ENCODE assay signal across 8 mouse cellular contexts in genomic region chr5:108670785-108671184, GRCm38 (mm10). TPM values are rescaled to one million over a fixed set of nuclear protein-coding genes. Genes with fewer than 3 reads are reported as not detected.
A peak's percentile ranks its signal among the peaks of the same experiment; 100 is the strongest.
DNase-seq lines count a peak whose midpoint lies in the region; ATAC-seq and TF ChIP-seq lines count a peak whose summit lies in the region.

No protein-coding gene starts in this region.

- intact Hi-C loops in heart, adult 2 months (cut with DNase I), result loop anchor here (2.0 kb wide), 1 partner anchor 56 kb away; no protein-coding TSS in a partner anchor
- intact Hi-C loops in heart, postnatal 25 days (cut with DNase I), result loop anchor here (2.0 kb wide), 1 partner anchor 56 kb away; no protein-coding TSS in a partner anchor
- intact Hi-C loops in heart, postnatal 10 days (cut with DNase I), result loop anchor here (1.0 kb wide), 1 partner anchor 57 kb away; no protein-coding TSS in a partner anchor

- peak; percentile 59 for TF ChIP-seq CTCF in heart, adult 2 months (IDR thresholded peaks at IDR 0.05)
- TF ChIP-seq CTCF in liver, postnatal 0 days (IDR thresholded peaks at IDR 0.05; ENCODE audit: low read depth), result peak; percentile 81

- TF ChIP-seq POLR2A in heart, adult 2 months (IDR thresholded peaks at IDR 0.05; ENCODE audit: insufficient read depth, low read depth, low read length), result no peak

- no peaks in the 10 kb centered on the region for H3K36me3 ChIP-seq in heart, adult 2 months (ENCODE audit: control insufficient read depth, insufficient read depth, low read length)
- H3K36me3 ChIP-seq in liver, postnatal 0 days (replicated peaks; ENCODE audit: insufficient read depth, low read length), result peaks cover 25% of the 10 kb centered on the region

- no peak overlapping the region for H3K9ac ChIP-seq in heart, adult 2 months (ENCODE audit: low read depth, low read length)
- no peak overlapping the region for H3K9ac ChIP-seq in liver, postnatal 0 days (replicated peaks)

- peaks cover 2% of the 10 kb centered on the region for H3K4me1 ChIP-seq in heart, adult 2 months (ENCODE audit: control insufficient read depth, insufficient read depth, low read length)
- peaks cover 22% of the 10 kb centered on the region for H3K4me1 ChIP-seq in liver, postnatal 0 days (ENCODE audit: insufficient read depth)

- no peak overlapping the region for H3K4me3 ChIP-seq in heart, adult 2 months
- H3K4me3 ChIP-seq in liver, postnatal 0 days (ENCODE audit: low read depth, low read length), result no peak overlapping the region

- H3K27ac ChIP-seq in heart, adult 2 months, result no peak overlapping the region
- H3K27ac ChIP-seq in liver, postnatal 0 days (ENCODE audit: low read depth), result peak overlapping the region; percentile 55; the same call in 1 of the 2 replicates

- H3K9me3 ChIP-seq in liver, postnatal 0 days (ENCODE audit: low read length), result no peaks in the 10 kb centered on the region

- H3K4me2 ChIP-seq in liver, postnatal 0 days (ENCODE audit: low read depth, low read length), result no peak overlapping the region

- ATAC-seq in liver, postnatal 0 days, result no peak

- no peaks in the 10 kb centered on the region for H3K79me2 ChIP-seq in heart, adult 2 months (replicated peaks; ENCODE audit: control insufficient read depth, insufficient read depth, low read length)

- no peaks in the 10 kb centered on the region for H3K27me3 ChIP-seq in heart, adult 2 months (ENCODE audit: control insufficient read depth, insufficient read depth, low read length)
- H3K27me3 ChIP-seq in liver, postnatal 0 days (ENCODE audit: insufficient read depth, low read length), result no peaks in the 10 kb centered on the region

- no peak for TF ChIP-seq EP300 in heart, adult 2 months (IDR thresholded peaks at IDR 0.05; ENCODE audit: insufficient read depth, low read depth, low read length)
- no peak for TF ChIP-seq EP300 in liver, postnatal 0 days (IDR thresholded peaks at IDR 0.05; ENCODE audit: low read depth)

- no peak for DNase-seq in heart, adult 2 months
- DNase-seq in heart, postnatal 25 days (ENCODE audit: low spot score), result no peak
- peak; percentile 68 for DNase-seq in A20 (ENCODE audit: low read depth, low spot score)
- peak; percentile 22 for DNase-seq in T-cell, adult 2 months (ENCODE audit: low spot score)
- peak; percentile 34 to 59 for DNase-seq in heart, postnatal 10 days
- DNase-seq in liver, postnatal 0 days, result peak; percentile 82
- DNase-seq in thymus, postnatal 0 days (ENCODE audit: low spot score), result peak; percentile 55
- DNase-seq in cerebellum, adult 8-10 months, result no peak

RNA-seq across cellular contexts. Expression of gene Dgkq, which starts 1.3 kb away (rescaled TPM):
- total RNA-seq in heart, adult 2 months (2021), result 1 to 10 TPM; 5.0 to 6.6 TPM
- 9.2 and 15.6 TPM in 2 replicates for polyA plus RNA-seq in heart, adult 2 months (2012; rRNA removed)
- 10 to 100 TPM in 1 of 2 experiments, 1 to 10 TPM in 1; 8.4 to 10.1 TPM for total RNA-seq in heart, postnatal 25 days (2021)
- total RNA-seq in heart, postnatal 10 days (2021), result 10 to 100 TPM; 12.8 to 13.4 TPM
- polyA plus RNA-seq in liver, postnatal 0 days (2015; fragmentation: Nextera tagmentation; extraction: Ambion mirVana), result 2.5 TPM in 2 replicates
- polyA plus RNA-seq in thymus, postnatal 0 days (2015; fragmentation: Nextera tagmentation; extraction: Ambion mirVana), result 5.0 and 6.6 TPM in 2 replicates

RNA-seq across cellular contexts. Expression of gene Slc26a1, which starts 4.6 kb away (rescaled TPM):
- not detected for total RNA-seq in heart, adult 2 months (2021)
- polyA plus RNA-seq in heart, adult 2 months (2012; rRNA removed), result 0.06 and 0.12 TPM in 2 replicates
- total RNA-seq in heart, postnatal 25 days (2021), result not detected
- under 1 TPM in 1 of 2 experiments, not detected in 1; 0.17 TPM for total RNA-seq in heart, postnatal 10 days (2021)
- 25.8 and 33.4 TPM in 2 replicates for polyA plus RNA-seq in liver, postnatal 0 days (2015; fragmentation: Nextera tagmentation; extraction: Ambion mirVana)
- polyA plus RNA-seq in thymus, postnatal 0 days (2015; fragmentation: Nextera tagmentation; extraction: Ambion mirVana), result 0.14 and 0.20 TPM in 2 replicates

RNA-seq across cellular contexts. Expression of gene Idua, which starts 10.7 kb away (rescaled TPM):
- 10 to 100 TPM; 21.7 to 23.2 TPM for total RNA-seq in heart, adult 2 months (2021)
- 30.4 and 33.3 TPM in 2 replicates for polyA plus RNA-seq in heart, adult 2 months (2012; rRNA removed)
- total RNA-seq in heart, postnatal 25 days (2021), result 10 to 100 TPM; 18.8 to 20.3 TPM
- total RNA-seq in heart, postnatal 10 days (2021), result 10 to 100 TPM; 13.2 to 14.6 TPM
- 3.9 and 4.2 TPM in 2 replicates for polyA plus RNA-seq in liver, postnatal 0 days (2015; fragmentation: Nextera tagmentation; extraction: Ambion mirVana)
- 5.4 and 6.2 TPM in 2 replicates for polyA plus RNA-seq in thymus, postnatal 0 days (2015; fragmentation: Nextera tagmentation; extraction: Ambion mirVana)

RNA-seq across cellular contexts. Expression of gene Fgfrl1, which starts 21.4 kb away (rescaled TPM):
- 10 to 100 TPM; 17.6 to 21.6 TPM for total RNA-seq in heart, adult 2 months (2021)
- 33.5 and 36.5 TPM in 2 replicates for polyA plus RNA-seq in heart, adult 2 months (2012; rRNA removed)
- 10 to 100 TPM; 18.4 to 19.8 TPM for total RNA-seq in heart, postnatal 25 days (2021)
- 10 to 100 TPM; 18.0 to 24.2 TPM for total RNA-seq in heart, postnatal 10 days (2021)
- 5.6 and 5.7 TPM in 2 replicates for polyA plus RNA-seq in liver, postnatal 0 days (2015; fragmentation: Nextera tagmentation; extraction: Ambion mirVana)
- 4.1 and 5.1 TPM in 2 replicates for polyA plus RNA-seq in thymus, postnatal 0 days (2015; fragmentation: Nextera tagmentation; extraction: Ambion mirVana)

RNA-seq across cellular contexts. Expression of gene Tmem175, which starts 41.2 kb away (rescaled TPM):
- total RNA-seq in heart, adult 2 months (2021), result 1 to 10 TPM; 8.3 to 9.6 TPM
- polyA plus RNA-seq in heart, adult 2 months (2012; rRNA removed), result 26.1 and 36.0 TPM in 2 replicates
- 1 to 10 TPM; 8.1 to 9.6 TPM for total RNA-seq in heart, postnatal 25 days (2021)
- 10 to 100 TPM; 10.2 to 10.3 TPM for total RNA-seq in heart, postnatal 10 days (2021)
- 7.0 and 7.3 TPM in 2 replicates for polyA plus RNA-seq in liver, postnatal 0 days (2015; fragmentation: Nextera tagmentation; extraction: Ambion mirVana)
- polyA plus RNA-seq in thymus, postnatal 0 days (2015; fragmentation: Nextera tagmentation; extraction: Ambion mirVana), result 25.2 and 28.3 TPM in 2 replicates

Comparison
In these comparisons a context has a peak if more than half of its experiments do, and no peak if none do; other contexts are left out.
1. DNase-seq: peak in A20 (single experiment), T-cell, adult 2 months (single experiment), heart, postnatal 10 days (2 of 2), liver, postnatal 0 days (single experiment) and thymus, postnatal 0 days (single experiment); none in heart, adult 2 months (0 of 2), heart, postnatal 25 days (single experiment) and cerebellum, adult 8-10 months (single experiment).